Mouse (Mus musculus) urinary bladder, postnatal 36 days (tissue): ENCODE measurements around the gene Dapk3.
"Not testable (repeated sequence)": the region's sequence is repeated elsewhere in the genome, so short reads cannot be mapped to it uniquely, and the experiment has no call there.

Source experiments
- DNase-seq, 2 experiments: peaks; one replicate each; pipeline ENCODE4 v3.0.0; 2022; ENCODE audit warnings: low spot score in 2 of 2, mixed read lengths in 1 of 2

Gene Dapk3

DNA sequence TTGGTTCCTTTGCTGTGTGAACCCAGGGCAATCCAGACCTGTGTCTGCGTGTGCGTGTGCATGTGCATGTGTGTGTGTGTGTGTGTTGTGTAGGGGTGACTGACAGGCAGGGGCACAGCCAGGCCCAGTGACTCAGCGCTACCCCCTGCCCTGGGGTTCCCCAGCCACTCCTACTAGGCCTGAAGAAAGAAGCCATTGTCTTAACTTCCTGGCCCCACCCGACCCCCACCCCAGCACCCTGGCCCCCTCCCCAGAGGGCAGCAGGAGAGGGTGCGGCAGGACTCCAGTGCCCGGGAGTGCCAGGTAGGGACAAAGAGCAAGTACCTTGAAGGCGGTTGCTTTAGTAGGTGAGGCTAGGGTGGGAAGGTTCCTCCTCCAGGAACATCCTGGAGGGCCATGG, 37.0 kb upstream of the Dapk3 start:
- no peak for DNase-seq

DNA sequence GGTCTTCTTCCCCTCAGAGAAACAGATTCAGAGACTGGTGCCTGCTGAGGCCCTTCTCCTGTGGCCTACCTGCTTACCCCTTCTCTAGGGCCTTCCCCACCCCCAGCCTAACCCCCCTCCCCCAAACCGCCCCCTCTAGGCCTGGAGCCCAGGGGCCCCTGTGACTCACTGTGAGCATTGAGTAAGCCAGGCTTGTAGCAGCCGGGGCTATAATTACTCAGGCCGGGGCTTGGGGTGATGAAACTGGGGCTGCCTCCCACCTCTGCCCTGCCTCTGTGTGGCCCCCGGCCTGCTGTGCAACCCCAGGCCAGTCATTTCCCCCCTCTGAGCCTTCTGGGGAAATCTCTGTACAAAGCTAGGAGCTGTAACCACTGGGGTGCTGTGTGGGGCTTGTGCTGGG, 36.5 kb upstream of the Dapk3 start:
- no peak for DNase-seq

DNA sequence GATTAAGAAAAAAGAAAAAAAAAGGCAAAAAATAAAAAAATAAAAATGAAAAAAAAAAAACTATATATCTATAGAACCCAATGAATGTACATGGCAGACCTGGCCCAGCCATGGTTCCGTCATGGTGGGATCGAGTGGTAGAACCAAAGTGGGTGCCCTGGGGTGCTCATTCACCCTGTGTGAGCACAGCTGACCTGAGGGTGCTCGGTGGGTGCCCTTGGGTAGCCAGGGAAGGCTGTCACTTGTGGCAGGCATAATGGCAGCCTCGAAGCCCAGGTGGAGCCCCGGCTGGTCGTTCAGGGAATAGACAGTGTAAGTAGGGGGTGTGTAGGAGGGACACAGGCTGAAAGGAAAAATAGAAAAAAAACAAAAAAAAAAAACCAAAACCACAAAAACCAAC, 31.5 kb upstream of the Dapk3 start:
- no peak for DNase-seq

DNA sequence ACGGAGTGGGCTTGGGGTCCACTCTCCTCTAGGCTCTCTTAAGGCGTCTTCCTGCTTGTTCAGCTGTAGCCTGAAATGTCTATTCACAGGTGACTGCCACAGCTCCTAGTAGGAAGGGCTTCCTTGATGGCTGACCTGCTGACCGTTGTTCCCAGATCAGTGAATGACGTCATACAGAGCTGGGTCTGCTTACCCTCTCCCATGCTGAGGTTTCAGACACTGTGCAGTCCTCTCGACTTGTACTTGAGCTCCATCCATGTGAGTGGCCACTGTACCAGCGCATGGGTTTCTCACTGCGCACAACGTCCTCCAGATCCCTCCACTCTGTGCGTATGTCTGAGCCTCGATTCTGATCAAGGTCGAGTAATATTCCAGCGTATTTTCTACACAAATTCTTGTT, 30.2 kb upstream of the Dapk3 start:
- DNase-seq: no peak

DNA sequence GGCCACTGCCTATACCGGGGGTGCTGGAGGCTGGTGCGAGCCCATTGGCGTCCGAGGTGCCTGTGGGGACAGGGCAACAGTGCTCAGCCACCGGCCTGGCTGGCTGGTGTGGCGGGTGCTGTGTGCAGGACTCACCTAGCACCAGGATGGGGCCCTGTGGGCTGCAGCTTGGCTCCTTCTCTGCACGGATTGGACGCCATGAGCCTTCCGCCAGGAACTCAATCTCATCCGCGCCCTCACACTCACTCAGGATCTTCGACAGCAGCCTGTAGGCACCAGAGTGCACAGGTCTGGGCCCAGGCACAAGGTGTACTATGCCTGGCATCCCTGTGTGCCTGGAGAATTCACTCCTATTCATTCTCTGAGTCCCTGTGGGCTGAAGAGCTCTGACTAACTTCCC, 28.5 kb upstream of the Dapk3 start:
- DNase-seq: no peak

DNA sequence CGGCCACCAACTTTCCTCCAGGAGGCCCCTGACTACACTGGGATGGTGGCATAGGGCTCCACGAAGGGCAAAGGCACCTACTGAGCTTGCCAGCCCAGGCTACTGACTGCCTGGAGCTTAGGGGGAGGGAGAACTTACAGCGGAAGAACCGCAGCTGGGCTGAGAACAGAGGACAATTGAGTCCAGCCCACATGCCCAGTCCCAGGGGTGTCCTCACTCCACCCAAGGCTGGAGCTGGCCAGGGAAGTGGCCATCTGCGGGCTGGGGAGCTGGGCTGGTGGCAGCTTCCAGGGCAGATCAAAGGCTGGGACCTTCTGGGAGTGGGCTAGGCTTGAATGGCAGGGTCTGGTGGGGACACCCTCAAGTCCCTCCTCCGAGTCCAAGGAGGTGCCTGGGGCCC, 28.1 kb upstream of the Dapk3 start:
- DNase-seq: no peak

DNA sequence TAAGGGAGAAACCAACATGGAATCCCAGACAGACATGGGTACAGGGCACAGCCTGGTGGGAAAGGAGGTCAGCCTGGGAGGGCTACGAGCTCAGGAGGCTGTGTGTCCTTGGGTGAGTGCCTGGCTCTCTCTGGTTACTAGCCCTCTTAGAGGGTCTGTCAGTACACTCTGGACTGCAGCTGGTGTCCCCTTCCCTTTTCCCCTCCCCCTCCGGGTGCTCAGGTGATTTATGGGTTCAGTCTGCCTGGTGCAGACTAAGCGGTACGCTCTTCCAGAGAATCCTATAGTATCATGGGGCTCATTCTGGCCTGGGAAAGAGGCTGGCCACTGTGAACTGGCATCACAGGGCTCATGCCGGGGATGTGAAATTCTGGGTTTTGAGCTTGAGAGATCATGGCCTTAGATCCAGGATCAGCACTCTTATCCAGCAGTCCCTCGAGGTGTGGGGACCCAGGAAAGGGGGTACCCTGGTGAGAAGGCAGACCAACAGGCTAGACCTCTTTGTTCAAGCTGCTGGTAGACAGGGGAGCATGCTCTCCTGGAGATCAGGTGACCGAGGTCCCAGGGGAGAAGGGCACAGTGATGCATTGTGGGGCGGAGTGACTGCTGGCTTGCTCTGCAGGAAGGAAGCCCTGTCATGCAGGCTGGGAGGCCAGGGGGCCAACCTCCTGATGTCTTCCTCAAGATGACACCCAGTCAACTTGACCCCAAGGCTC, 21.0 kb upstream of the Dapk3 start:
- no peak for DNase-seq

DNA sequence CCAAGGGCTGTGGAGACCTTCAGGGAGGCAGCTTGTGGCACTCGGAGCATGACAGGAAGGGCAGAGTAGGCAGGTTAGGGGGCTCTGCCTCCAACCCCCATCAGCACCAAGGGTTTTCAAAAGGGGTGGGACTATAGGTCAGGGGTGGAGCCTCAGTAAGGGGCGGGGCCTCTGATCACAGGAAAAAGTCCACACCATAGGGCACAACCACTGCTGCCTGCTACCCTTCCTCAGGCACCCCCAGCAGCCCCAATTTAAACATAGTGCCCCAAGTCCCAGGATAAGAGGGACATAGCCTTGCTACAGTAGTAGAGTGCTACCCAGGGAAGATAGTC, 20.5 kb upstream of the Dapk3 start:
- DNase-seq: no peak

DNA sequence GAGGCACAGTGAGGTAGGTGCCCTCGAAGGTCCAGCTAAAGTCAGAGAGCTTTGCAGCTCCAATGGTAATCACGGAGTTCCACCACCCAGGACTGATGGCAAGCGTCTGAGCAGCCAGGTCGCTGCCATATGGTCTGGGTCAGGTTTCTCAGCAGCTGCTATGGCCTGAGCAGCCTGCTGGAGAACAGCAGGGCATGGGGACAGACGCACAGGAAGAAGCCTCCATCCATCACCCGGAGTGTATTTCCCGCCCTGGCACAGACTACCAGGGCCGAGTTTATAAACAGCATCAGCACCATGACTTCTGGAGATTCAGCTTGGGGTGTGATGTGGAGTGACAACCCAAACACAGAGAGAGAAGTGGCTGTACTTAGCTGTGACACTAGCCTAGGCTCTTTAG, 17.7 kb upstream of the Dapk3 start:
- DNase-seq: no peak

DNA sequence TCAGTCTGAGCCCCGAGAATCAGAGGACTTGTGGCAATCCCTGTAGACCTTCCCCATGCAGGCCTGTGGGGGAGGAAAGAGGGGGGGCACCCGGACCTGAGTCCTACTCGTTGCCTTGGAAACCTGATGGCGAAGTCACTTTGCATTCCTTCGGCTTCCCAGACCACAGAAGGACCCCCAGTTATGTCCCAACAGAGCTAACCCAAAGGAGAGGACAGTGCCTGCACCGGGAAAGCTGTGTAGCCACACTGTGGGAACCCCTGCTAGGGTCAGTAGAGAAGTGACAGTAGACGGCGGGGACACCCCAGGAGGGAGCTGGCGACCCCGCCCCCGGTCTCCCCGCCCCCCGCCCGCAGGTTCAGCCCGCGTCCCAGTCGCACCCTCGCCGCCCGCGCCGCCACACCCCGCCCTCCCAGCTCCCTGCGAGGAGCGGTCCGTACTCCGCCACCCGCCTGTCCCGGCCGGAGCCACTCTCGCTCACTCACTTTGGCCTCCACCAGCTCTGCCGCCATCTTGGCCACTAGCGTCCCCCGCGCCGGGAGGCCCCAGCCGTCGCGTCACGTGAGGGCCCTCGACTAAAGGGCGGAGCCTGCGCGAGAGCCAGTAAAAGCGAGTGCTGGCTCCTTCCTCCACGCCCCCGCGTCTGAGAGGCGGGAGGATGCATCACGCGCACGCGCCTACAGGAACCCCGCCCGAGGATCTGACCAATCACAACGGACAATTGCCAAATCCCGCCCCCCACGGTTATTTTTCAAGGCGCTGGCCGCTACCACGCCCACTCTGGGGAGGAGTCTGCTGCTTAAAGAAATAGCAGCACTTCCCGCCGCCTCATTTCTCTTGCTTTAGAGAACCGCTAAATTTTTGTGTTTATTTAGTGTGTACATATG, 15.4 kb upstream of the Dapk3 start, which contains the start of gene Pias4:
Pias4 (minus strand) TSS at position 724 of the 887 bp plus-strand sequence.
- peak; percentile 100 for DNase-seq

DNA sequence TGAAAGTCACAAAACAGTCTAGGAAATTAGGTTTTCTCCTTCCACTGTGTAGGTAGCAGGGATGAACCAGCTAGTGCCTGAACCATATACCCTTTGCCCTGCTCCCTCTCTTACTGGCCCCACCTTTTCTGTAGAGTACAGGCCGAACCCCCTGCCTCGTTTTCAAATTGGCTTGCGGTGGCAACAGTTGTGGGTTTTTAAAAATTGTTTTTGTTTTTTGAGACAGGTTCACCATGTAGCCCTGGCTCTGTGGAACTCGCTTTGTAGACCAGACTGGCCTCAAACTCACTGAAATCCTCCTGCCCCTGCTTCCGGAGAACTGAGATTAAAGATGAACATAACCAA, 14.7 kb upstream of the Dapk3 start:
- DNase-seq: no peak

DNA sequence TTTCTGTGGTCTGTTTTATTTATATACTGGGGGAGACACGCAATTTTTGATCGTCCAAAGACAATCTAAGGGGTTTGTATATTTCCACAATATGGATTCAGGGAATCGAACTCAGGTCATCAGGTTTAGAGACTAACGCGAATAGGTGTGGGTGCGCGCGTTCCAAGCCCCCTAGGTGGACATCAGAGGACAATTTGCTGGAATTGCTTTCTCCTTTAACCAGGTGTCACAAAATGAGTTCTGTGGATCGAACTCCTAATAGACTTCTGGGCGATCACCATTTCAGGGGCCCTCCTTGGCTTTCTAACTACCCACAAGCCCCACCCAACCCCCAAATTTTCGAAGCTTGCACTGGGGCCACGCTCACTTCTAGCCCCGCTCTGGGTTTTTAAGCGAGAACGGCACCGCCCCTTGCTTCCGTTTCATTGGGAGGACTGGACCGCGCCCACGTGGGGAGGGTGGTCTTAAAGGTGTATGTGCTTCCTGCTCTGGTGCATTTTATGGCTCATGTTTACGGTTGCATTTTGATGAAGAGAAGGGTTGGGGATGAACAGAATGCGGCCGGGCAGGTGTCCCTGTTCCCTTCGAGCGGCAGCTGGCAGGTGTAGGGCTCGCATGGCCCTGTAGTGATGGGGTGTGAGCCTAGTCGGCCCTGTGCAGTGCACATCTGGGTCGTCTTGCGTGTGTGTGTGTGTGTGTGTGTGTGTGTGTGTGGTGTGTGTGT, 14.1 kb upstream of the Dapk3 start:
- DNase-seq: peak; percentile 79 to 88

DNA sequence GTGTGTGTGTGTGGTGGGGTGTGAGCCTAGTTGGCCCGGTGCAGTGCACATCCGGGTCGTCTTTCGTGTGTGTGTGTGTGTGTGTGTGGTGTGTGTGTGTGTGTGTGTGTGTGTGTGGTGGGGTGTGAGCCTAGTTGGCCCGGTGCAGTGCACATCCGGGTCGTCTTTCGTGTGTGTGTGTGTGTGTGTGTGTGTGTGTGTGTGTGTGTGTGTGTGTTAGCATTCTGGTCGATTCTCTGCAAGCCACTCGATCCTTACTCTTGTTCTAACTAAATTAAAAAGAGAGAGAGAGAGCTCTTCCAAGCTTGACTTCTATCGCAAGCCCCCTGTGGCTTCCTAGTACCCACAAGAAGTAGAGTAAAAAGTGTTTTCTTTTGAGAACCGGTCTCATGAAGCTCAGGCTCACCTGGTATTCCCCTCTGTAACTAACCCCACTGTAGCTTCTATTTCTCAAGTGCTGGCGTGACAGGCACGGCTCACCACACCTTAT, 13.3 kb upstream of the Dapk3 start:
- not testable (repeated sequence) for DNase-seq

DNA sequence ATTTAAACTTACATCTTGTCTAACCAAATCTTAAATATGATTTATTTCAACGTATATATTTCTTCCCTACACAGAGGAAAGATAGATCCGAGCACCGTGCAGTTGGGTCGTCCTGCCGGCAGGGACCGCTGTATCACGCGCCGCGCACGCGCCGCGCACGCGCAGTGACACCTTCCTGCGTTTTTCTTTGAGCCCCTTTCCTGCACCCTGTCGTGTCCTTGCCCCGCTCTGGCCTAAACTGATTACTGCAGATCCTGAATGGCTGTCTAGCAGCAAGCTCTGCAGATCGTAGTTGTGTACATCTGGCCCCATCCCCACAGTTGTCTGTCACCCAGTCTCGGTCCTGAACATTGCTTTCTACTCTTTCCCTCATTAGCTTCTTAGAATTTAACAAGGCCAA, 9.7 kb upstream of the Dapk3 start:
- DNase-seq: peak in 1 of 2 experiments; percentile 79

DNA sequence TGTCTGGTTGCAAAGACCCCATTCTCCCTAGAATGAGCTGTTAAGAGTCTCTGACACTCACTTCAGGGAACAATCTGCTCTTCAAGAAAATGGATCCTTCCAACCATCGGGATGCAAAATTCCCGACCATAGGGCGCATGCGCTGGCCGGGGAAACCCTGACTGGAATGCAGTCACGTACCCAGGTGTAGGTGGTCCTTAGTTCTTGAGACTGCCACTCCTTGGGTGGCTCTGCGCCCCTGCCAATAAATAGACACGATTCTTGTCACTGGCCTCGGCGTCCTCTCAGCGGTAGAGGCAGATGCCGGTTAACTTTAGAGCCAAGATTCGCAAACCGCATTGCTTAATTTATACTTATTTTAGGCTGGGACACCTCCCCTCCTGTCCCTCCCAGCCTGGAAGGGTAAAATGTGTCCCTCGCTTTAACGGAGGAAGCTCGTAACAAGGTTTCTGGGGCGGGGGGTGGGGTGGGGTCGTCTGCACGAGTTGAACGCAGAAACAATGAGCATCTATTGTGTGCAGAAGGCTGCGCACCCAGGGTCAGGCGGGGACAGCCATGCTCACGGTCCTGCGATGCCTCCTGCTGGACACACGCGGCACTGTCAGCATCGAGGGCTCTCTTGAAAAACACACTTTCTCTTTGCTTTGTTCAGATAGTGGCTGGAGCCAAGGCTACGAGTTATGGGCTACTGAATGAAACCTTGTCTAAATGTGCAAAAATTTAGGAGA, 8.0 kb upstream of the Dapk3 start:
- DNase-seq: peak; percentile 82 to 88

DNA sequence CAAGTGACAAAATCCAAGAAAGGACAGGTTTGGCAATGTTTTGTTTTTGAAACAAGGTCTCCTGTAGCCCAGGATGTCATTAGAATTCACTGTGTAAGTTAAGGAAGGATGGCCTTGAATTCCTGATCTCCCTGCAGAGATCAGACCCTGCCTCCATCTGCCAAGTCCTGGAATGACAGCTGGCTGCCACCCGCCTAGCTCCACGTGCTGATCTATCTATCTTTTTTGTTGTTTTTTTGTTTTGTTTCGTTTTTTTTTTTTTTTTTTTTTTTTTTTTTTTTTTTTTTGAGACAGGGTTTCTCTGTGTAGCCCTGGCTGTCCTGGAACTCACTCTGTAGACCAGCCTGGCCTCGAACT, 7.5 kb upstream of the Dapk3 start:
- not testable (repeated sequence) for DNase-seq

DNA sequence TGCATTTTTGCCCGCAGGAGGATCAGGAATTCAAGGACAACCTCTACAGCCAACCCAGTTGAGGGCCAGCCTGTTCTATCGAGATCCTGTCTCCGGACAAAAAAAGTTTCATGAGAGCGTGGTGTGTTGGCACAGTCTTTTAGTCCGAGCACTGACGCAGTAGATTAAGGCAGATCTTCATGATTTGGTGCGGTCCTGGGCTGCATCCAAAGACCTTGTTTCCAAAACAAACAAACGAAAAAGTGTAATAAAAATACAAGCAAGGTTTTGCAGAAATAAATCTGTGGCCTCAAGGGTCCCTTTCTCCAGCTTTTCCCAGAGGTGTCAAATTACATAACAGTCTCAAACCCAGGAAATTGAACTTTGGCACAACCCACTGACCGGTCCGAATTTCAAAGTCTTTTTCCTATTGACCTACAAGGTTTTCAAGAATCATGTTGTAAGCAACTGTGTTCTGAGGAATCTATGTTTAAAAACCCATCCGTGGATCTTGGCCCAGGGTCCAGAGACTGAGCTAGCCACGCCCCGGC, 6.8 kb upstream of the Dapk3 start:
- DNase-seq: peak in 1 of 2 experiments; percentile 57

DNA sequence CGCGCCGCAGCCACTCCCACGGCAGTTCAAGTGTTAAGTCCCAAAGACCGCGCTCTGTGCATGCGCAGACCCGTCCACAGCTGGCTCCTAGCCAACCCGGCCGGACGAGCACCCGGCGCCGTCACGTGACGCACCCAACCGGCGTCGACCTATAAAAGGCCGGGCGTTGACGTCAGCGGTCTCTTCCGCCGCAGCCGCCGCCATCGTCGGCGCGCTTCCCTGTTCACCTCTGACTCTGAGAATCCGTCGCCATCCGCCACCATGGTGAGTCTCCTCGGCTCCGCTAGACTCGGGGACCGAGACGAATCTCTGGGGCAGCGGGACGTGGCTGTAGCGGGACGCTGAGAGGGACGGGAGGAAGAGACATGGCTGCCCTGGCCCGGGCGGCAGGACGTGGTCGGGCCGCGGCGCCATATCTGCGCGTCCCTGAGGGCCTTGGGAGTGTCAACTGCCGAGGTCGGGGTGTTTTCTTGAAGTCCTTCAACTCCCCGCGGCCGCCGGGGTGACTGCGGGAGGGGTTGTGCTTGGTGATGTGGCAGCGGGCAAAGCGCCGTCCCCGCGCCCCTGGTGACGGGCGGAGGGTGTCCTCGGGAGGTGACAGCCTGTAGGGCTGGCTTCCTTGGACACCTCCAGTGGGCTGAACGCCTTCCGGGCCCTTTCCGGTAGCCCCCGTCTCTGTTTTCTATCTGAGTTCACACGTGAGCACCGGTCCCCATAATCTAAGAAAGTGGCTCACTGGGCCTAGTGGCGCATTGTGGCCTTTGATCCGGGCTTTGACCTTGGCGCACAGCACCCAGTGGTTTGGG, 6.1 kb upstream of the Dapk3 start, which contains the start of gene Eef2:
Eef2 (plus strand) TSS at position 166 of the 806 bp plus-strand sequence.
- peak; percentile 98 to 99 for DNase-seq

DNA sequence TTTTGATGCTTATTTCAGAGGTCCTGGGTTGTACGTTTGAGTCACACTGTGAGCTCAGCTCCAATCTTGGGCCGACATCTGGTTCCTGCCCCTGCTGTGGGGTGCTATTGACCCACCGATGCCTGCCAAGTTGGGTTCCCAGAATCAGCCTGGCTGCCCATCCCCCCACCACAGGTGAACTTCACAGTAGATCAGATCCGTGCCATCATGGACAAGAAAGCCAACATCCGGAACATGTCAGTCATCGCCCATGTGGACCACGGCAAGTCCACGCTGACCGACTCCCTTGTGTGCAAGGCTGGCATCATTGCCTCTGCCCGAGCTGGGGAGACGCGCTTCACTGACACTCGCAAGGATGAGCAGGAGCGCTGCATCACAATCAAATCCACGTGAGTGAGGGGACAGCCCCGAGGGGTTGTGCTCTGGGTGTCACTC, 5.3 kb upstream of the Dapk3 start:
- DNase-seq: no peak

DNA sequence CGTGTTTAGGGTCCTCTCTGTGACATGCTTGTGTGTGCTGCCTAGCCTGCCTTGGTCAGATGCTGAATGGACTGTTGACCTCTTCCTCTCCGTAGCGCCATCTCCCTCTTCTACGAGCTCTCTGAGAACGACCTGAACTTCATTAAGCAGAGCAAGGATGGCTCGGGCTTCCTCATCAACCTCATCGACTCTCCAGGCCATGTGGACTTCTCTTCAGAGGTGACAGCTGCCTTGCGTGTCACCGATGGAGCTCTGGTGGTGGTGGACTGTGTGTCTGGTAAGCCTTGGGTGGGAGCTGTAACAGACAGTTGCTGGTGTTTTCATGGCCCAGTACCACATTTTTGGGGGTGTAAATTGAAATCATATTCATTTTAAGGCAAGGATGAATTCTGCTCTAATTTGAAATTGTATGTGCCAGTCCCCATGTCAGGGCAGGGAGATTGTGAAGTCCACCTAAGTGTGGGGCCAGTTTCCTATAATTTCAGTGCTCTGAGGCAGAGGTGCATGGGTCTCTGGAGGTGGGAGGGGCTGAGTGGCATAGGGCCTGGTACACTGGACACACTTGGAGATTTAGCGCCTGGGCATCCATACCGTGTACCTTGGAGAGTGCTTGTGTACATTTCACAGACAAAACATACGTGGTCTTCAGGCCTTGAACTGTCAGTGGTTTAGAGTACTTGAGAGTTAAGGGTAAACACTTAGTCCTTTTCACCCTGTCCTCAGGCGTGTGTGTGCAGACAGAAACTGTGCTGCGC, 4.7 kb upstream of the Dapk3 start:
- DNase-seq: no peak
